Mouse (Mus musculus) lung, embryonic 14.5 days (tissue): Measurements from ENCODE around the gene Rab14. TPM values are rescaled to one million over a fixed set of nuclear protein-coding genes. Genes with fewer than 3 reads are reported as not detected.
A peak's percentile ranks its signal among the peaks of the same experiment; 100 is the strongest.

ENCODE experiments used
- ATAC-seq: fragments of 200-750 bp; cut with Nextera tagmentation; 2 replicates; pipeline ENCODE4 v1.8.0; 2017; ENCODE audit warnings: mild to moderate bottlenecking, moderate TSS enrichment, moderate library complexity; ENCODE audit not compliant: insufficient read depth
- DNase-seq: peaks from one replicate; pipeline ENCODE4 v3.0.0-alpha.2; 2015
- H3K27ac ChIP-seq: fragments of 300-500 bp; sonication (generic); 2 replicates; pipeline ENCODE4 v1.5.1; 2014; ENCODE audit warnings: low read depth, mild to moderate bottlenecking, moderate library complexity
- H3K27me3 ChIP-seq: fragments of 300-500 bp; sonication (generic); 2 replicates; pipeline ENCODE4 v1.6.1; 2014; ENCODE audit warnings: low read length, control low read depth; ENCODE audit not compliant: insufficient read depth
- H3K36me3 ChIP-seq: fragments of 300-500 bp; sonication (generic); 2 replicates; pipeline ENCODE4 v1.6.1; 2014; ENCODE audit warnings: control low read depth; ENCODE audit not compliant: insufficient read depth
- H3K4me1 ChIP-seq: fragments of 300-500 bp; sonication (generic); 2 replicates; pipeline ENCODE4 v1.6.1; 2014; ENCODE audit warnings: antibody characterized with exemption, control low read depth; ENCODE audit not compliant: insufficient read depth
- H3K4me2 ChIP-seq: fragments of 300-500 bp; sonication (generic); 2 replicates; pipeline ENCODE4 v1.6.1; 2014; ENCODE audit warnings: mild to moderate bottlenecking
- H3K4me3 ChIP-seq: fragments of 300-500 bp; sonication (generic); 2 replicates; pipeline ENCODE4 v1.5.1; 2014; ENCODE audit warnings: low read depth, low read length
- H3K9ac ChIP-seq: fragments of 300-500 bp; sonication (generic); 2 replicates; pipeline ENCODE4 v1.6.1; 2014
- H3K9me3 ChIP-seq: fragments of 300-500 bp; sonication (generic); 2 replicates; pipeline ENCODE4 v1.6.1; 2016; ENCODE audit warnings: low read depth, low read length, control low read depth
- CTCF ChIP-seq: IDR thresholded peaks from 2 replicates; pipeline ENCODE4 v1.5.1; 2016; ENCODE audit warnings: antibody characterized with exemption, low read depth
- WGBS: fragments of 180-500 bp; shearing (Covaris S2); extraction: QIAGEN DNeasy Blood & Tissue Kit; methylation state at CpG from one replicate; pipeline ENCODE4 v1.1.7; 2014; 5-methylcytosine and 5-hydroxymethylcytosine counted together
- polyA plus RNA-seq: library from polyadenylated mRNA; unstranded; fragments of >200 nt; fragmentation: Nextera tagmentation; extraction: Ambion mirVana; gene quantifications from 2 replicates; pipeline ENCODE4 v1.2.1, GENCODE M21; 2014

The Rab14 gene
- polyA plus RNA-seq, 1 experiment from 2014 or later, result 305 TPM

GRCm38 (mm10) chr2:35153844-35154554 is 46.9 kb downstream of the Rab14 start:
- H3K4me1 ChIP-seq, result no peaks in the 10 kb centered on the region
- H3K27me3 ChIP-seq, result no peaks in the 10 kb centered on the region
- DNase-seq, result no peak
- no peak overlapping the region for H3K9ac ChIP-seq
- no peak for TF ChIP-seq CTCF
- H3K4me3 ChIP-seq, result no peak overlapping the region
- peaks cover 99% of the 10 kb centered on the region for H3K36me3 ChIP-seq
- WGBS, result 83% methylated on average over 8 of the region's 8 CpGs
- H3K4me2 ChIP-seq, result no peak overlapping the region
- no peaks in the 10 kb centered on the region for H3K9me3 ChIP-seq
- ATAC-seq, result no peak
- H3K27ac ChIP-seq, result no peak overlapping the region

- no peak for ATAC-seq
- 92% methylated on average over 6 of the region's 6 CpGs for WGBS
- no peak for DNase-seq
These were observed 47.7 kb downstream of the Rab14 start for GRCm38 (mm10) chr2:35153179-35153578.

GRCm38 (mm10) chr2:35151303-35151882 is 49.5 kb downstream of the Rab14 start:
- H3K4me2 ChIP-seq, result no peak overlapping the region
- H3K4me1 ChIP-seq, result no peaks in the 10 kb centered on the region
- ATAC-seq (no peak), DNase-seq (no peak)
- no peaks in the 10 kb centered on the region for H3K27me3 ChIP-seq
- H3K9me3 ChIP-seq, result no peaks in the 10 kb centered on the region
- H3K36me3 ChIP-seq, result peaks cover 97% of the 10 kb centered on the region
- no peak for TF ChIP-seq CTCF
- H3K4me3 ChIP-seq, result no peak overlapping the region
- H3K9ac ChIP-seq, result no peak overlapping the region
- WGBS, result 92% methylated on average over 13 of the region's 13 CpGs
- no peak overlapping the region for H3K27ac ChIP-seq

More at GRCm38 (mm10) chr2:35153179-35153578, 47.7 kb downstream of the Rab14 start:
- no peak overlapping the region for H3K27ac ChIP-seq
- H3K9me3 ChIP-seq, result no peaks in the 10 kb centered on the region
- no peaks in the 10 kb centered on the region for H3K4me1 ChIP-seq
- TF ChIP-seq CTCF, result no peak
- no peak overlapping the region for H3K4me2 ChIP-seq
- peaks cover 98% of the 10 kb centered on the region for H3K36me3 ChIP-seq
- H3K27me3 ChIP-seq, result no peaks in the 10 kb centered on the region
- no peak overlapping the region for H3K9ac ChIP-seq
- H3K4me3 ChIP-seq, result no peak overlapping the region

GRCm38 (mm10) chr2:35148806-35149205 is 52.1 kb downstream of the Rab14 start:
- no peak for TF ChIP-seq CTCF
- Histone ChIP-seq H3K27me3 (no peaks in the 10 kb centered on the region), H3K9ac (no peak overlapping the region), H3K27ac (no peak overlapping the region), H3K4me3 (no peak overlapping the region), H3K4me1 (no peaks in the 10 kb centered on the region), H3K9me3 (no peaks in the 10 kb centered on the region), H3K36me3 (peaks cover 97% of the 10 kb centered on the region), H3K4me2 (no peak overlapping the region)
- whole genome bisulfite sequencing, result 86% methylated on average over 10 of the region's 10 CpGs
- ATAC-seq, result no peak
- DNase-seq, result no peak

GRCm38 (mm10) chr2:35141673-35142072 is 59.2 kb downstream of the Rab14 start:
- no peak for ATAC-seq
- H3K36me3 ChIP-seq, result peaks cover 87% of the 10 kb centered on the region
- DNase-seq, result no peak
- no peak overlapping the region for H3K9ac ChIP-seq
- no peak overlapping the region for H3K27ac ChIP-seq
- 88% methylated on average over 3 of the region's 3 CpGs for WGBS
- H3K4me3 ChIP-seq, result no peak overlapping the region
- H3K27me3 ChIP-seq, result no peaks in the 10 kb centered on the region
- no peak overlapping the region for H3K4me2 ChIP-seq
- H3K4me1 ChIP-seq, result no peaks in the 10 kb centered on the region
- no peaks in the 10 kb centered on the region for H3K9me3 ChIP-seq
- TF ChIP-seq CTCF, result no peak

- peaks cover 76% of the 10 kb centered on the region for H3K36me3 ChIP-seq
- no peaks in the 10 kb centered on the region for H3K4me1 ChIP-seq
- TF ChIP-seq CTCF, result no peak
- H3K27me3 ChIP-seq, result no peaks in the 10 kb centered on the region
- no peaks in the 10 kb centered on the region for H3K9me3 ChIP-seq
- no peak overlapping the region for H3K9ac ChIP-seq
- H3K4me2 ChIP-seq, result no peak overlapping the region
- no peak for DNase-seq
- no peak for ATAC-seq
- H3K4me3 ChIP-seq, result no peak overlapping the region
- 77% methylated on average over 1 of the region's 1 CpGs for WGBS
- H3K27ac ChIP-seq, result no peak overlapping the region
These were observed 62.3 kb downstream of the Rab14 start for GRCm38 (mm10) chr2:35138576-35138975.

GRCm38 (mm10) chr2:35133891-35134290 is 67.0 kb downstream of the Rab14 start:
- no peak for ATAC-seq
- Histone ChIP-seq H3K36me3 (peaks cover 38% of the 10 kb centered on the region), H3K27ac (no peak overlapping the region), H3K4me2 (no peak overlapping the region), H3K4me3 (no peak overlapping the region), H3K27me3 (no peaks in the 10 kb centered on the region), H3K4me1 (no peaks in the 10 kb centered on the region), H3K9ac (no peak overlapping the region), H3K9me3 (no peaks in the 10 kb centered on the region)
- 59% methylated on average over 5 of the region's 5 CpGs for WGBS
- DNase-seq, result peak; percentile 54
- TF ChIP-seq CTCF, result no peak
